Mouse (Mus musculus) liver, embryonic 11.5 days (tissue): Measurements from ENCODE around the gene Tmem256. TPM values are rescaled to one million over a fixed set of nuclear protein-coding genes. Genes with fewer than 3 reads are reported as not detected.

Source experiments
- ATAC-seq: fragments of 200-750 bp; cut with Nextera tagmentation; replicated peaks from 2 replicates; pipeline ENCODE4 v1.8.0; 2017; ENCODE audit warnings: moderate number of reproducible peaks, mild to moderate bottlenecking, moderate TSS enrichment, moderate library complexity; ENCODE audit not compliant: low FRiP score
- DNase-seq: peaks from one replicate; pipeline ENCODE4 v3.0.0-alpha.2; 2017; ENCODE audit warnings: low spot score
- H3K27ac ChIP-seq: fragments of 300-500 bp; sonication (generic); 2 replicates; pipeline ENCODE4 v1.5.1; 2014; ENCODE audit warnings: mild to moderate bottlenecking, low read depth, low read length, control low read depth
- H3K27me3 ChIP-seq: fragments of 300-500 bp; sonication (generic); replicated peaks from 2 replicates; pipeline ENCODE4 v1.6.1; 2014; ENCODE audit warnings: low read length, mixed read lengths; ENCODE audit not compliant: control insufficient read depth, insufficient read depth
- H3K36me3 ChIP-seq: fragments of 300-500 bp; sonication (generic); 2 replicates; pipeline ENCODE4 v1.6.1; 2014; ENCODE audit warnings: mild to moderate bottlenecking, low read length, moderate library complexity, mixed read lengths; ENCODE audit not compliant: control insufficient read depth, insufficient read depth
- H3K4me1 ChIP-seq: fragments of 300-500 bp; sonication (generic); replicated peaks from 2 replicates; pipeline ENCODE4 v1.6.1; 2014; ENCODE audit warnings: low read length, mixed read lengths; ENCODE audit not compliant: control insufficient read depth, insufficient read depth
- H3K4me2 ChIP-seq: fragments of 300-500 bp; sonication (generic); 2 replicates; pipeline ENCODE4 v1.6.1; 2014; ENCODE audit warnings: mild to moderate bottlenecking, control low read depth, moderate library complexity
- H3K4me3 ChIP-seq: fragments of 300-500 bp; sonication (generic); 2 replicates; pipeline ENCODE4 v1.5.1; 2014; ENCODE audit warnings: low read depth, low read length, control low read depth
- H3K9ac ChIP-seq: fragments of 300-500 bp; sonication (generic); 2 replicates; pipeline ENCODE4 v1.6.1; 2014; ENCODE audit warnings: low read depth, low read length, control low read depth
- H3K9me3 ChIP-seq: fragments of 300-500 bp; sonication (generic); 2 replicates; pipeline ENCODE4 v1.6.1; 2016; ENCODE audit warnings: low read length, inconsistent platforms, mixed read lengths; ENCODE audit not compliant: control insufficient read depth
- WGBS: fragments of 180-500 bp; shearing (Covaris S2); extraction: QIAGEN DNeasy Blood & Tissue Kit; methylation state at CpG from one replicate; pipeline ENCODE4 v1.1.7; 2014; 5-methylcytosine and 5-hydroxymethylcytosine counted together
- polyA plus RNA-seq: library from polyadenylated mRNA; unstranded; fragments of >200 nt; fragmentation: Nextera tagmentation; extraction: Ambion mirVana; gene quantifications from 2 replicates; pipeline ENCODE4 v1.2.1, GENCODE M21; 2014

The Tmem256 gene
- polyA plus RNA-seq, 1 experiment from 2014 or later = 370 TPM

DNA sequence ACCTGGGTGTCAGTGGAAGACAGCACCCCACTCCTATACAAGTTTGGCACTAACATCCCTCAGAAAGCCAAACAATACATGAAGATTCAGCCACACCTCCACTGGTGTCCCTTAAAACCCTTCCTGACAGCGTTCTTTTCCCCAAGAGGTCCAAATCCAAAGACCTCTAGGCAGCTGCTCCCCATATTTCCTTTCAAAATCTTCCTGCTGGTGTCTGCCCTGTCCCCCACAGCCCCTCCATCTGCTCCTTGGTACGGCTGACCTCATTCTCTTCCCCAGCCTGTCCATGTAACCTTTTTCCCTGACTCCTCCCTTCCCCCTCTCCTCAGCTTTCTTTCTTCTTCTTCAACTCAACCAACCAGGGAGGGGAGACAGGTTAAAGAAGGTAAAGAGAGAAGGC, 14.9 kb upstream of the Tmem256 start:
- no peak overlapping the region for H3K4me3 ChIP-seq
- peaks cover 14% of the 10 kb centered on the region for H3K36me3 ChIP-seq
- H3K4me1 ChIP-seq = no peaks in the 10 kb centered on the region
- 67% methylated on average over 2 of the region's 2 CpGs for WGBS
- no peaks in the 10 kb centered on the region; the same call in 1 of the 2 replicates for H3K27me3 ChIP-seq
- no peak for ATAC-seq
- DNase-seq = no peak
- H3K9me3 ChIP-seq = no peaks in the 10 kb centered on the region
- H3K4me2 ChIP-seq = no peak overlapping the region
- H3K27ac ChIP-seq = no peak overlapping the region
- H3K9ac ChIP-seq = no peak overlapping the region

DNA sequence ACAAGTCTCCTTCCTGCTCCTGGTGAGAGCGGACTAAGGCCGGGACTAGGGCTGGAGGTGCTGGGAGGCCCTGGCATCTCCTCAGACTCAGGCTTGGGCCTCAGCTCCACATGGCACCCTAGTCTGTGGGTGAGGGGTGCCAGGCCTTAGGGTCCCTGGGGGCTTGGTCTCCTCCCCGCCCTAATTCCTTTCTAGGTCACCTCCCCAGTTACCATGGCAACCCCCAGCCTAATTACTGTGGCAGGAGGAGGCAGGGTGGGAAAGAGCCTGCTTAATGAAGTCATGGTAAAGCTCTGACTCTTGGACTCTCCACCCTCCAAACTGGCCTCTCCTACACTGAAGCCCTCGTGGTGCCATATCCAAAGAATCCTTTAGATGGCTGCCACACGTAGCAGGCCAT, 9.5 kb upstream of the Tmem256 start:
- no peak overlapping the region for H3K9ac ChIP-seq
- no peak overlapping the region for H3K4me2 ChIP-seq
- ATAC-seq (no peak), DNase-seq (no peak)
- peaks cover 14% of the 10 kb centered on the region for H3K36me3 ChIP-seq
- no peak overlapping the region for H3K4me3 ChIP-seq
- H3K27me3 ChIP-seq = peaks cover 8% of the 10 kb centered on the region
- no peaks in the 10 kb centered on the region for H3K9me3 ChIP-seq
- WGBS = 77% methylated on average over 5 of the region's 5 CpGs
- peaks cover 4% of the 10 kb centered on the region for H3K4me1 ChIP-seq
- no peak overlapping the region for H3K27ac ChIP-seq

DNA sequence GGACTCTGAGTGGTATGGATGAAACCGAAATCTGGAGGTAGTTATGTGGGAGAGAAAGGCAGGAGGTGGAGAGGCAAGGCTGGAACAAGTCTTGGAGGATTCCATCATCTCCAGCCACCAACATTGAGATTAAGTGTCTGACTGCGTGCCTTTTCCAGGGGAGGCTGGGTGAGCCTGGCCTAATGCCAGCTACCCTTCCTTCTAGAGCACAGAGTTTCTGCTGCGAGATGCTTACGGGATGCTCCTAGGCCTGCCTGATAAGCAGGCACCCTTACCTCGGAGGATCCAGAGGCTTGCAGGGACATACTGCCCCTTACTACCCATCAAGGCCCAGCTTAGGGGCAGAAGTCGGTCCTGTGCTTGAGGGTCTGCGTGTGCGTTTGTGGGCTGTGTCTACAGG, 4.8 kb upstream of the Tmem256 start:
- peaks cover 40% of the 10 kb centered on the region for H3K27me3 ChIP-seq
- 49% methylated on average over 8 of the region's 8 CpGs for WGBS
- H3K4me1 ChIP-seq = peaks cover 34% of the 10 kb centered on the region
- H3K36me3 ChIP-seq = no peaks in the 10 kb centered on the region; the same call in 1 of the 2 replicates
- H3K4me2 ChIP-seq = peak overlapping the region; percentile 81
- peak overlapping the region; percentile 53 for H3K4me3 ChIP-seq
- ATAC-seq = no peak
- H3K27ac ChIP-seq = no peak overlapping the region
- no peak for DNase-seq
- H3K9me3 ChIP-seq = no peaks in the 10 kb centered on the region
- H3K9ac ChIP-seq = peak overlapping the region; percentile 74

GRCm38 (mm10) chr11:69834001-69834549, 4.2 kb upstream of the Tmem256 start:
- peaks cover 35% of the 10 kb centered on the region for H3K4me1 ChIP-seq
- WGBS = 4% methylated on average over 43 of the region's 48 CpGs
- H3K4me2 ChIP-seq = peak overlapping the region; percentile 81
- H3K4me3 ChIP-seq = peak overlapping the region; percentile 53
- H3K36me3 ChIP-seq = no peaks in the 10 kb centered on the region; the same call in 1 of the 2 replicates
- DNase-seq (peak; percentile 62), ATAC-seq (peak; percentile 13; the same call in 1 of the 2 replicates)
- H3K27ac ChIP-seq = no peak overlapping the region
- H3K9ac ChIP-seq = peak overlapping the region; percentile 74
- H3K27me3 ChIP-seq = peaks cover 40% of the 10 kb centered on the region
- H3K9me3 ChIP-seq = no peaks in the 10 kb centered on the region

DNA sequence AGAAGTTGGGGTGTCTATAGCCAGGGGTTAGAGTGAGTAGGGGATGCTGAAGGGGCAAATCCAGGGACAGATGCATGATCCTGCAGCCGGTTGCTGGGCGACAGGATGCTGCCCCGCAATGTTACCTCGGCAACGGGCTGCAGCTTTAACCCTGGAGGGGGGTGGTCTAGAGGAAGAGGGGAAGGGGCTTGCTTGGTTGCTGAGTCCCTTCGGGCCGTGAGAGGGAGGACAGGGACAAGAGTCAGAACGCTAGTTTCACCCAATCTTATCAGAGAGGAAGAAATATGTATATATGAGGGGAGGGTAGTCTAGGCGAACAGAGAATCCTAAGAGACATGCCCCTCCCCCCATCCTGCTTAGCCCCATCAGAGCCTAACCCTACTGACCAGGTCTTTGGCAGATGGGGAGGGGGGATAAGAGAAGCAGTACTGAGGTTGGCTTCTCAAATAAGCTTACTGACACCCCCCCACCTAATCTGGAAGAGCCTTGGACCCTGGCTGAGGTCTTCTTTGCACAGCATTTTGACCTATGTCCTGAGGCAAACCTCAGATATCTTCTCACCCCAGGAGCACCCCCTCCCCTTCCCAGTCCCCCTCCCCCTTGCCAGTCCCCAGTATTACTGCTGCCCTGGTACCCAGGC, 2.9 kb upstream of the Tmem256 start:
- Histone ChIP-seq H3K27ac (no peak overlapping the region), H3K4me1 (peaks cover 40% of the 10 kb centered on the region), H3K4me3 (peak overlapping the region; percentile 53; the same call in 1 of the 2 replicates), H3K9me3 (no peaks in the 10 kb centered on the region), H3K27me3 (peaks cover 40% of the 10 kb centered on the region), H3K4me2 (peak overlapping the region; percentile 96), H3K9ac (no peak overlapping the region), H3K36me3 (no peaks in the 10 kb centered on the region; the same call in 1 of the 2 replicates)
- 16% methylated on average over 9 of the region's 9 CpGs for WGBS
- DNase-seq (no peak), ATAC-seq (no peak)

DNA sequence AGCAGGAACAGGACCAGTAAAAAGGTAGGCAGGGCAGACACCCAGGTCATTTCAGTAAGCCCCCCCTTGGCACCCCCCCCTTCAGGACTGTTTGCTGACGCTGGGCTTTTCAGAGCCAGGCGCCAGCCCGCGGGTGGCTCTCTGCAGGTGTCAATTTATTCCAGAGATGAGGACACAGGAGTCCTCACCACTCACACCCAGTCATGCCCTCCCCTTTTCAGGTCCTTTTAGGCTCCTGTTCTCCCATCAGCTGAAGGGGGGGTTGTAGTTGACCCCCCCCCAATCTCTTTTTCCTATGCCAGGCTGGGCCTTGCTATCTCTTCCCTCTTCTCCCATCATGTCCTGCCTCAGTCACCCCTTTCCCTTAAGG, 2.4 kb upstream of the Tmem256 start:
- H3K27me3 ChIP-seq = peaks cover 40% of the 10 kb centered on the region

GRCm38 (mm10) chr11:69836703-69837576, 1.4 kb upstream of the Tmem256 start:
- peak; percentile 63 for DNase-seq
- no peaks in the 10 kb centered on the region; the same call in 1 of the 2 replicates for H3K36me3 ChIP-seq
- peak overlapping the region; percentile 96 for H3K4me2 ChIP-seq
- H3K9ac ChIP-seq = peak overlapping the region; percentile 61
- 3% methylated on average over 49 of the region's 52 CpGs for WGBS
- peaks cover 40% of the 10 kb centered on the region for H3K4me1 ChIP-seq
- H3K4me3 ChIP-seq = peak overlapping the region; percentile 76
- H3K27ac ChIP-seq = peak overlapping the region; percentile 62
- H3K9me3 ChIP-seq = no peaks in the 10 kb centered on the region
- ATAC-seq = no peak
- H3K27me3 ChIP-seq = peaks cover 40% of the 10 kb centered on the region

More for the DNA sequence above, 2.4 kb upstream of the Tmem256 start:
- WGBS = 9% methylated on average over 4 of the region's 4 CpGs
- Histone ChIP-seq H3K4me1 (peaks cover 40% of the 10 kb centered on the region), H3K4me3 (peak overlapping the region; percentile 76), H3K4me2 (peak overlapping the region; percentile 96), H3K36me3 (no peaks in the 10 kb centered on the region; the same call in 1 of the 2 replicates), H3K9ac (no peak overlapping the region), H3K27ac (no peak overlapping the region), H3K9me3 (no peaks in the 10 kb centered on the region)
- ATAC-seq (no peak), DNase-seq (no peak)

- Histone ChIP-seq H3K4me1 (peaks cover 41% of the 10 kb centered on the region), H3K4me3 (peak within 1 kb of the TSS; percentile 76), H3K27me3 (peaks cover 40% of the 10 kb centered on the region), H3K36me3 (no peaks in the 10 kb centered on the region; the same call in 1 of the 2 replicates), H3K9me3 (no peaks in the 10 kb centered on the region), H3K27ac (peak within 1 kb of the TSS; percentile 78), H3K9ac (peak within 1 kb of the TSS; percentile 80), H3K4me2 (peak within 1 kb of the TSS; percentile 96)
- no peak for DNase-seq
- 0% methylated on average over 32 of the region's 32 CpGs for WGBS
- peak; percentile 55 for ATAC-seq
These were observed 736 bp upstream of the Tmem256 start, which contains the start of gene Nlgn2 for GRCm38 (mm10) chr11:69837604-69837951. TSS of gene Nlgn2 (minus strand) at chr11:69837784.
